Mouse (Mus musculus) neural tube, embryonic 13.5 days (tissue): ENCODE results near the gene Gm21985. TPM values are rescaled to one million over a fixed set of nuclear protein-coding genes. Genes with fewer than 3 reads are reported as not detected.
A peak's percentile ranks its signal among the peaks of the same experiment; 100 is the strongest.
"Not testable (repeated sequence)": the region's sequence is repeated elsewhere in the genome, so short reads cannot be mapped to it uniquely, and the experiment has no call there.

Experiments used
- ATAC-seq: fragments of 200-750 bp; cut with Nextera tagmentation; 2 replicates; pipeline ENCODE4 v1.8.0; 2017; ENCODE audit warnings: low read depth, mild to moderate bottlenecking, moderate TSS enrichment, moderate library complexity
- H3K27ac ChIP-seq: fragments of 300-500 bp; sonication (generic); replicated peaks from 2 replicates; pipeline ENCODE4 v1.5.1; 2015; ENCODE audit warnings: moderate library complexity, mild to moderate bottlenecking, inconsistent platforms
- H3K27me3 ChIP-seq: fragments of 300-500 bp; sonication (generic); 2 replicates; pipeline ENCODE4 v1.6.1; 2015; ENCODE audit warnings: mild to moderate bottlenecking, inconsistent platforms
- H3K36me3 ChIP-seq: fragments of 300-500 bp; sonication (generic); 2 replicates; pipeline ENCODE4 v1.6.1; 2015; ENCODE audit warnings: mild to moderate bottlenecking, inconsistent platforms
- H3K4me1 ChIP-seq: fragments of 300-500 bp; sonication (generic); replicated peaks from 2 replicates; pipeline ENCODE4 v1.6.1; 2015; ENCODE audit warnings: inconsistent platforms
- H3K4me2 ChIP-seq: fragments of 300-500 bp; sonication (generic); 2 replicates; pipeline ENCODE4 v1.6.1; 2015; ENCODE audit warnings: inconsistent platforms, mild to moderate bottlenecking, moderate library complexity
- H3K4me3 ChIP-seq: fragments of 300-500 bp; sonication (generic); 2 replicates; pipeline ENCODE4 v1.5.1; 2015; ENCODE audit warnings: mild to moderate bottlenecking, inconsistent platforms
- H3K9ac ChIP-seq: fragments of 300-500 bp; sonication (generic); 2 replicates; pipeline ENCODE4 v1.6.1; 2015; ENCODE audit warnings: moderate library complexity, mild to moderate bottlenecking, inconsistent platforms
- H3K9me3 ChIP-seq: fragments of 300-500 bp; sonication (generic); 2 replicates; pipeline ENCODE4 v1.6.1; 2016; ENCODE audit warnings: inconsistent platforms
- WGBS: fragments of 180-500 bp; shearing (Covaris S2); methylation state at CpG from one replicate; pipeline ENCODE4 v1.1.7; 2015; 5-methylcytosine and 5-hydroxymethylcytosine counted together
- polyA plus RNA-seq: library from polyadenylated mRNA; unstranded; fragments of >200 nt; fragmentation: Nextera tagmentation; extraction: Ambion mirVana; gene quantifications from 2 replicates; pipeline ENCODE4 v1.2.1, GENCODE M21; 2015

Gene Gm21985
- polyA plus RNA-seq, 1 experiment from 2014 or later = not detected

- no peak for ATAC-seq
- H3K9ac ChIP-seq = no peak overlapping the region
- H3K4me3 ChIP-seq = no peak overlapping the region
- WGBS = 82% methylated on average over 2 of the region's 2 CpGs
- H3K9me3 ChIP-seq = no peaks in the 10 kb centered on the region
- no peak overlapping the region for H3K4me2 ChIP-seq
- no peak overlapping the region for H3K27ac ChIP-seq
- no peaks in the 10 kb centered on the region for H3K4me1 ChIP-seq
- H3K36me3 ChIP-seq = no peaks in the 10 kb centered on the region
- no peaks in the 10 kb centered on the region for H3K27me3 ChIP-seq
These were observed 167.2 kb downstream of the Gm21985 start for GRCm38 (mm10) chr2:112433359-112433758.

DNA sequence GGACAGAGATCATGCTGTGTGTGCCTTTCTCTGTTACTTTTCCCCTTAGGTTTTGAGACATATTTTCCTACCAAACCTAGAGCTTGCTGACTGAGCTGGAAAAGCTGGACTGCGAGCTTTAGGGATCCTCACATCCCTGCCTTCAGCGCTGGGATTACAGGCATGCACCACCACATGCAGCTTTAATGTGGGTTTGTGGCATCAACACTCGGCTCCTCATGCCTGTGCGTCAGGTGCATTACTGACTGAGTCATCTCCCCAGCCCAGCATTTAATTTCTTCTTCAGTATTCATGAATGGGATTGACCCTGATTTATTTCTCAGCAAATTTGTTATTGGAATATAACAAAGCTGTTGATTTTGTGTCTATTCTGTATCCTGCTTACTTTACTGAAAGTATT lies 170.2 kb downstream of the Gm21985 start:
- no peak overlapping the region for H3K27ac ChIP-seq
- no peaks in the 10 kb centered on the region for H3K27me3 ChIP-seq
- no peak overlapping the region for H3K4me2 ChIP-seq
- H3K4me3 ChIP-seq = no peak overlapping the region
- no peak overlapping the region for H3K9ac ChIP-seq
- H3K4me1 ChIP-seq = no peaks in the 10 kb centered on the region
- ATAC-seq = no peak
- WGBS = 83% methylated on average over 4 of the region's 4 CpGs
- H3K36me3 ChIP-seq = no peaks in the 10 kb centered on the region
- H3K9me3 ChIP-seq = no peaks in the 10 kb centered on the region

GRCm38 (mm10) chr2:112437589-112437988 lies 171.5 kb downstream of the Gm21985 start:
- ATAC-seq = no peak
- no peaks in the 10 kb centered on the region for H3K9me3 ChIP-seq
- 95% methylated on average over 2 of the region's 2 CpGs for WGBS

DNA sequence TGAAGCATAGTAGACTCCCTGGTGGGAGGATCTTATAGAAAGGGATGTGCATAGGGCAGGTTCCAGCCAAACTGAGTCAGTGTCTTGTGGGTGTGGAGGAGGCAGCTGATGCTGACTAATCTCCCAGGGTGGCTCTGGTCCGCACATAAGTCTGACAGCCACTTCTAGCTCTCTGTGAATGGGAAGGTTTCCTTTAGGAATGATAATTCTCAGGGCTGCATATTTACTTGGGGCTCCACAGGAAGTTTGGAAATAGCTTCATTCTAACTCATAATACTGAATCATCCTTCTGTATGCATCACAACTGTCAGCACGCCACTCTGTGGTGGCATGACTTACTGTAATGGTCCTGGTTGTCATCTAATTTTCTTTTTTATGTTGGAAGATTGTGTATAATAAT lies 177.4 kb downstream of the Gm21985 start:
- WGBS = 83% methylated on average over 2 of the region's 2 CpGs
- Histone ChIP-seq H3K36me3 (no peaks in the 10 kb centered on the region), H3K4me3 (no peak overlapping the region), H3K27ac (no peak overlapping the region), H3K27me3 (no peaks in the 10 kb centered on the region; the same call in 1 of the 2 replicates), H3K4me1 (no peaks in the 10 kb centered on the region), H3K9me3 (no peaks in the 10 kb centered on the region), H3K4me2 (no peak overlapping the region), H3K9ac (no peak overlapping the region)
- no peak for ATAC-seq

More at GRCm38 (mm10) chr2:112437589-112437988, 171.5 kb downstream of the Gm21985 start:
- Histone ChIP-seq H3K9ac (no peak overlapping the region), H3K27me3 (no peaks in the 10 kb centered on the region), H3K4me1 (no peaks in the 10 kb centered on the region), H3K4me2 (no peak overlapping the region), H3K4me3 (no peak overlapping the region), H3K27ac (no peak overlapping the region), H3K36me3 (no peaks in the 10 kb centered on the region)

GRCm38 (mm10) chr2:112445511-112445910 lies 179.4 kb downstream of the Gm21985 start:
- no peak overlapping the region for H3K27ac ChIP-seq
- H3K36me3 ChIP-seq = no peaks in the 10 kb centered on the region
- no peaks in the 10 kb centered on the region for H3K9me3 ChIP-seq

GRCm38 (mm10) chr2:112448046-112448445 lies 181.9 kb downstream of the Gm21985 start:
- H3K27me3 ChIP-seq, H3K4me1 ChIP-seq, H3K4me3 ChIP-seq, H3K9me3 ChIP-seq, H3K4me2 ChIP-seq, H3K9ac ChIP-seq, H3K27ac ChIP-seq, H3K36me3 ChIP-seq, ATAC-seq: not testable (repeated sequence)
- WGBS = 73% methylated on average over 4 of the region's 4 CpGs

More at GRCm38 (mm10) chr2:112445511-112445910, 179.4 kb downstream of the Gm21985 start:
- Histone ChIP-seq H3K27me3 (no peaks in the 10 kb centered on the region; the same call in 1 of the 2 replicates), H3K4me2 (no peak overlapping the region), H3K4me3 (no peak overlapping the region), H3K4me1 (no peaks in the 10 kb centered on the region), H3K9ac (no peak overlapping the region)
- ATAC-seq = no peak

DNA sequence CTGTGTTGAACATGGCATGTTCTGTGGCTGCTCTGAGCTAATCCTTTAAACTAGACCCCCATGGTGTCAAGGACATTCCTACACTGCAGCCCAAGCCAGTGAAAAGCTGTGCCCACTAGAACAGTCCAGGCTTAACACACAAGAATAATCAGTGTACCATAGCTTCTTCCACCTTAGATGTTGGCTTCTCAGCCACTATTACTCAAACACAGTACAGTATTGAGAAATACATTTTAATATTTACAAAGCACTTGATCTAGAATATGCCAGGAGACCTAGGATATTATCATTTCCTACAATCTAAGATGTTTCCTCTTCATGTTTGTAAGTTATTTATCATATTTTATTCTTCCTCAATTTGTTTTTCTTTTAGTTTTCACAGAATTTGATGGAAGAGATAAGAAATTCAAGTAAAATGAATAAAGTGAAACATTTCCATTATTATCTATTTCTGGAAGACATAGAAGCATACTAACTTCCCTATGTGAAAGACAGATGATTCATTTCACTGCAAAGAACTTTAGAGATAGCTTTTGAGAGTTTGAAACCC lies 182.5 kb downstream of the Gm21985 start:
- Histone ChIP-seq H3K4me1 (no peaks in the 10 kb centered on the region), H3K27me3 (no peaks in the 10 kb centered on the region; the same call in 1 of the 2 replicates), H3K4me3 (no peak overlapping the region), H3K36me3 (no peaks in the 10 kb centered on the region), H3K9ac (no peak overlapping the region), H3K9me3 (no peaks in the 10 kb centered on the region), H3K27ac (no peak overlapping the region), H3K4me2 (no peak overlapping the region)
- ATAC-seq = no peak

- H3K9me3 ChIP-seq = no peaks in the 10 kb centered on the region
- no peak overlapping the region for H3K27ac ChIP-seq
- WGBS = 41% methylated on average over 4 of the region's 4 CpGs
- H3K27me3 ChIP-seq = no peaks in the 10 kb centered on the region; the same call in 1 of the 2 replicates
- no peaks in the 10 kb centered on the region for H3K36me3 ChIP-seq
- ATAC-seq = no peak
- no peak overlapping the region for H3K4me2 ChIP-seq
- no peak overlapping the region for H3K4me3 ChIP-seq
- H3K4me1 ChIP-seq = no peaks in the 10 kb centered on the region
- H3K9ac ChIP-seq = no peak overlapping the region
These were observed 183.6 kb downstream of the Gm21985 start for GRCm38 (mm10) chr2:112449597-112450296.

DNA sequence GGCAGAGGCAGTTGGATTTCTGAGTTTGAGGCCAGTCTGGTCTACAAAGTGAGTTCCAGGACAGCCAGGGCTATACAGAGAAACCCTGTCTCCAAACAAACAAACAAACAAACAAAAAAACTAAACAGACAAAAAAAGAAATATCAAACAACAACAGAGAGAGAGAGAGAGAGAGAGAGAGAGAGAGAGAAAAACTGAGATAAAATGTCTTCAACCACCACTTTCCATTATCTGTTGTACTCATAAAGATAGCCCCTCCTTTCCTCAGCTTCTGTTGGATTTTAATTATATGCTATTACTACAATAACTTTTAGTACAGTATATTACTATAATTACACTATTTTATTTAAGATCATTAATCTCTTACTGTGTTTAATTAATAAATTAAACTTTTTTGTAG lies 186.4 kb downstream of the Gm21985 start:
- not testable (repeated sequence) for H3K9ac ChIP-seq, ATAC-seq

DNA sequence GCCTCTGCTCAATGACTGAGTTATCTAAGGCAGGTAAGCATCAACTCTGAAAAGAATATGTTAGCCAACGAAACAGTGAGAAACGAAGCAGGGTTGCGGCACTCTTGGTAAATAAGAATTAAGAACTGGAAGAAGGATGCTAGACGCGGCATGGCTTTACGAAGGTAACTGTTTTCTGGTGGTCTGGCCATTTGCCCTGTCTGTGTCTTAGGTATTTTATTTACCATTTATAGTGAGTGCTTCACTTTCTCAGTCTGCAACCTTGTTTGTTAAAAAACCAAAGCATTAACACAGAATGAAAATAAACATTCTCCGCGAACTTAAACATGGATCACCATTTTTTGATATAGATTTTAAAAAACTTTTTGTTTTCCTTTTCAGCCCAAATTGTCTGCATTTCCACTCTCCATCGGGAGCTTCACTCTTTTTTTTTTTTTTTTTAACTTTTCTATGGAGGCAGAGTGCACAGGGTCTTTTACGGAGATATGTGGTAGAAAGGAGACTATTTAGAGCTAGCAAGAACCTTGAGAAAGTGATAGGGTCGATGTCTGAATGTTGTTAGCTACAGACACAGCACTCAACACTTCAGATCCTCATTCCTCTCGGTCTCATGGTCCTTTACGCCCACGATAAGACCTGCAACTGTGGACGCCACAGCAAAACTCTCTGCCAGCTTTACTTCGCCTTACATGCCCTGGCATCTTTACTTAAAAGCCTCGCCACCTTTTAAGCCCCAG lies 188.2 kb downstream of the Gm21985 start:
- peak; percentile 86; the same call in 1 of the 2 replicates for ATAC-seq
- H3K27ac ChIP-seq = peak overlapping the region; percentile 75
- no peaks in the 10 kb centered on the region for H3K27me3 ChIP-seq

More for the DNA sequence above, 186.4 kb downstream of the Gm21985 start:
- not testable (repeated sequence) for H3K4me3 ChIP-seq, H3K27me3 ChIP-seq, H3K9me3 ChIP-seq, H3K27ac ChIP-seq, H3K4me2 ChIP-seq, H3K36me3 ChIP-seq
- H3K4me1 ChIP-seq = peaks cover 17% of the 10 kb centered on the region

GRCm38 (mm10) chr2:112454862-112455564 lies 188.9 kb downstream of the Gm21985 start, which contains the start of gene Emc7:
TSS of gene Emc7 (plus strand) at chr2:112454997.
- H3K27me3 ChIP-seq = no peaks in the 10 kb centered on the region
- H3K4me3 ChIP-seq = peak within 1 kb of the TSS; percentile 83
- H3K4me1 ChIP-seq = peaks cover 19% of the 10 kb centered on the region
- peak within 1 kb of the TSS; percentile 88 for H3K9ac ChIP-seq
- H3K4me2 ChIP-seq = peak within 1 kb of the TSS; percentile 84
- WGBS = under 1% methylated on average over 49 of the region's 49 CpGs
- peaks cover 2% of the 10 kb centered on the region for H3K36me3 ChIP-seq
- H3K27ac ChIP-seq = peak within 1 kb of the TSS; percentile 84
- peak; percentile 97 for ATAC-seq
- H3K9me3 ChIP-seq = no peaks in the 10 kb centered on the region

More for the DNA sequence above, 188.2 kb downstream of the Gm21985 start:
- peak overlapping the region; percentile 83 for H3K4me3 ChIP-seq
- peaks cover 19% of the 10 kb centered on the region for H3K4me1 ChIP-seq
- peak overlapping the region; percentile 88 for H3K9ac ChIP-seq
- no peaks in the 10 kb centered on the region for H3K9me3 ChIP-seq
- 33% methylated on average over 17 of the region's 17 CpGs for WGBS
- peak overlapping the region; percentile 84 for H3K4me2 ChIP-seq
- no peaks in the 10 kb centered on the region for H3K36me3 ChIP-seq
